Mouse (Mus musculus) bone marrow macrophage, adult 2 months (primary cell): Measurements from ENCODE around the gene Syde1. TPM values are rescaled to one million over a fixed set of nuclear protein-coding genes. Genes with fewer than 3 reads are reported as not detected.

ENCODE experiments used
- H3K27ac ChIP-seq: 2 replicates; pipeline ENCODE4 v1.5.1; 2012; ENCODE audit warnings: low read depth, low read length; ENCODE audit not compliant: insufficient read depth
- H3K4me1 ChIP-seq: 2 replicates; pipeline ENCODE4 v1.6.1; 2012; ENCODE audit warnings: low read length; ENCODE audit not compliant: control insufficient read depth, insufficient read depth
- H3K4me3 ChIP-seq: 2 replicates; pipeline ENCODE4 v1.5.1; 2012; ENCODE audit warnings: mild to moderate bottlenecking, low read length, moderate library complexity; ENCODE audit not compliant: insufficient read depth
- CTCF ChIP-seq: IDR thresholded peaks from 2 replicates; pipeline ENCODE4 v1.5.1; 2012; ENCODE audit warnings: low read depth, mild to moderate bottlenecking, low read length, moderate library complexity
- POLR2A ChIP-seq: IDR thresholded peaks from 2 replicates; pipeline ENCODE4 v1.6.1; 2012; ENCODE audit warnings: mild to moderate bottlenecking, low read depth, low read length, borderline replicate concordance
- polyA plus RNA-seq: library from polyadenylated mRNA; stranded (reverse); fragments of >200 nt; gene quantifications from 2 replicates; pipeline ENCODE4 v1.2.4, GENCODE M21; 2012; ENCODE audit not compliant: missing spikeins, insufficient read depth, insufficient read length

The Syde1 gene
- polyA plus RNA-seq, 1 experiment: 0.28 TPM

DNA sequence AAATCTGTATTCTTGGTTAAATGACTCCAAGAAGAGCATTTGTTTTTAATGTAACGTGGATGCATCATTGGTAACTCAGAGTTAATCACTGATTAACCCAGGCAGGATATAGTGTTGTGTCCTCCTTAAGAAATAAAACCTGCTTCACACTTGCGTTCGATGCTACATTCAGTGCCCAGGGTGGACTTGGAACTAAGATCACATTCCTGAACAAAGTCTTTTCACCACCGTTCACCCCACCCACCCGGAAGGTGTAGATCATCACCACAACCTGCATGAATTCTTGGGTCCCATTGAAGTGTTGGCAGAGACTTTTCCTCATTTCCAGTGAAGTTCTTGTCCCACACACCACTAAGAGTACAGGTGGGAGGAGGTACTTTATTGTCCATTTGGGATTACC, 2.0 kb upstream of the Syde1 start:
- H3K4me3 ChIP-seq: no peak overlapping the region
- no peak overlapping the region for H3K27ac ChIP-seq
- H3K4me1 ChIP-seq: no peaks in the 10 kb centered on the region
- TF ChIP-seq POLR2A (no peak), CTCF (no peak)

DNA sequence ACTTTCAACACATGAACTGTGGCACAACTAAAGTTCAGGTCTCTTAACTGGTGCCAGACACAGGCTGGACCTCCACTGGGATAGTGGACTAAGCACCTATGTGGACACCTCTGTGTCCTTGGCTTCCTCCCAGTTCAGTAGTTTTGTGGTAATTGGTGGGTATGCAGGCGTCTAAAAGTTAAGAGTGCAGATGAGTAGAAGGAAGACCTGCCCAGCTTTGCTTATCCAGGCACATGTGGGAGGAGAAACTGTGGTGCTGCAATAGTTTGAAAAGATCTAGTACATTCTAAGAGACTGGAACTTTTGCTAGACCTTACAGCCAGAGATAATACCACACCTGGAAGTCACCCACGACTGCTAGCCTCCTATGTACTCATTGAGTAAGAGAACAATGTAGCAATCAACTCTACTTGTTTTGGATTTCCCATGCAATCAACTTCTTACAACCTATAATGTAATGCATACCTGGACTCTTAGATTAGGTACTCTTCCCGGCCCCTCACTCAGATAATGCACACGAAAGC, 1.2 kb upstream of the Syde1 start:
- no peak overlapping the region for H3K4me3 ChIP-seq
- TF ChIP-seq CTCF (no peak), POLR2A (no peak)
- H3K27ac ChIP-seq: no peak overlapping the region
- no peaks in the 10 kb centered on the region for H3K4me1 ChIP-seq

DNA sequence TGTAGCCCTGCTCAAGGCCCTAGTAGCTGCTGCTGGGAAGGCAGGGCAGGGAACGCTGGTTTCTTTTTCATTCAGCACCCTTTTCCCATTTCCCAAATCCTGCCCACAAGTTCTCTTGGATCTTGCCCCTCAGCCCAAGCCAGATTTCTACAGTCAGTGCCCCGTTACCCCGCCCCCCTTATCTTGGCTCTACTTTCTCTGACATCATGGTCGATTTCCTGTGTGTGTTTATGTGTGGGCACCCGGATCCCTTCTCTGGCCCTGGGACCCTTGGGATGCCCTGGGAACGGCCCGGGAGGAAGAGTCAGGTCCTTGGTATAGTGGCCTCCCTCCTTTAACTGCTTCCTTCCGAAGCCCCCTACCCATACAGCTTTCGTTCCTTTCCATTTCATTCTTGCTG, 1.0 kb downstream of the Syde1 start:
- H3K27ac ChIP-seq: no peak overlapping the region
- H3K4me3 ChIP-seq: no peak overlapping the region
- TF ChIP-seq POLR2A: no peak
- no peak for TF ChIP-seq CTCF
- no peaks in the 10 kb centered on the region for H3K4me1 ChIP-seq

DNA sequence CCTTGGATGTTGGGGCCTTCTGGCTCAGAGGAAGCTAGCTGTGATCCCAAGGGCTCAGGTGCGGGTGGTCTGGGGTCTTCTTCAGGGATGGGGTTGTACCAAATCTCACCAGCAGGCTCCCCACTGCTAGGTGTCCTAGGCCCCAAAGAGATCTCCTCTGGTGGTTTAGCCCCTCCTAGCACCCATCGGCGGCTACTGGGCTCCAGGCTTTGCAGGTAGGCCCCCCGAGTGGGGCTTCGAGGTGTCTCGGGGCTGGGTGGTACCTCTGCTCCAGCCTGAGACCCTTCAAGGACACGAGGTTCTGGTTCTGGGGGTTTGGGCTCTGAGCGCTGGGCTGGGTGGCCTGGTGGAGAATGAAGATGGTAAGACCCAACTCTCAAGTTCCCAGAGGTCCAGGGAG, 1.9 kb downstream of the Syde1 start:
- no peak overlapping the region for H3K27ac ChIP-seq

DNA sequence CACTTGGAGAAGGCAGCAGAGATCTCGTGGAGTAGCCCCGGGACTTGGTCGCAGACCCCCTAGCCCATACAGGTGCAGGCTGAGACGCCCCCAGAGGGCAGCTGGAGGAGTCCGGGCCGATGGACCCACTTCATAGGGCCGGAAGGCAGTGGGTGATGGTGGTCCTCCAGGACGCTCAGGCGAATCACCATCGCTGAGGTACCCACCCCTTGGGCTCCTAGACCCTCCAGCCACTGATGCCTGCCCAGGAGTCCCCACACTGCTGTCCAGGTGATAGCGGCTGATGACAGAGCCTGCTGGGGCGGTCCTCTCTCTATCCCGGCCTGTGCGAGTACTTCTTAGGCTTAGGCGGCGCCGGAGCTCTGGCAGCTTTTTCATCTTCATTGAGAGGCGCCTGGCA, 2.5 kb downstream of the Syde1 start:
- no peaks in the 10 kb centered on the region for H3K4me1 ChIP-seq
- no peak overlapping the region for H3K4me3 ChIP-seq
- no peak overlapping the region for H3K27ac ChIP-seq
- TF ChIP-seq CTCF (no peak), POLR2A (no peak)

More for the DNA sequence above, 1.9 kb downstream of the Syde1 start:
- no peak for TF ChIP-seq POLR2A
- H3K4me3 ChIP-seq: no peak overlapping the region
- H3K4me1 ChIP-seq: no peaks in the 10 kb centered on the region

DNA sequence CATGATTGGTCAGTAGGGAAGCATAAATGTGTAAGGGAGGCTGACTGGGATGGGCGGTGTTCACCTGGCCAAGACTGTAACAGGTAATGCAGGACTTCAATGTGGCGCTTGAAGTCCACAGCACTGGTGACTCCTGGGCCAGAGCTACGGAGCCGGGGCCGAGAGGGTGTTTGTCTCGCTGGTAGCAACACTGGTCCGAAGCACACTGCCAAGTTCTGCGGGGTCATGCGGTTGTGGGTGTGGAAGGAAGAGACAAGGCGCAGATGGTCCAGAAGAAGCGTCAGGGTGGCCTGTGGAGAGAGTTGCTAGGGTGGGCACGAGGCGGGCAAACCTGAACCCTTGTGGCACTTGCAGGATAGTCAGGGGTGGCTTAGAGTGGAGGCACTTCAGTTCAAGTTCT, 5.7 kb downstream of the Syde1 start:
- Histone ChIP-seq H3K27ac (no peak overlapping the region), H3K4me1 (no peaks in the 10 kb centered on the region), H3K4me3 (no peak overlapping the region)
- no peak for TF ChIP-seq CTCF
- TF ChIP-seq POLR2A: no peak

DNA sequence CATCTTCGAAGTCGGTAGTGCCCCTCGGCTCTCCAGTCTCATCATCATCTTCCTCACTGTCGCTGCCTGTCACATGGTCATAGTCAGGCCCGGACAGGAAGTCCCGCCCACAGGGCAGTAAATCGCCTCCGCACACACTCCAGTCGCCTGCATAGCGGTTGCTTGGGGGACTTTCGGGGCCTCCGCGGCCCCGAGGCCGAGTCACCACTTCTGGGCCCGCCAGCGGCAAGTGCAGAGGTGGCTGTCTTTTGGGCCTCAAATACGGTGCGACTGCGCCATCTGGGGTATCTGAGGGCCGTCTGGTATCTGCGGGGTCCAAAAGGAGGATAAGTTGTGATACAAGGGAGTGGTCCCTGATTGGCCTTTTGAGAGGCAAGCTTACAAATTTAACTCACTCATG, 6.2 kb downstream of the Syde1 start:
- TF ChIP-seq POLR2A (no peak), CTCF (no peak)
- H3K4me1 ChIP-seq: no peaks in the 10 kb centered on the region
- no peak overlapping the region for H3K27ac ChIP-seq
- H3K4me3 ChIP-seq: no peak overlapping the region

DNA sequence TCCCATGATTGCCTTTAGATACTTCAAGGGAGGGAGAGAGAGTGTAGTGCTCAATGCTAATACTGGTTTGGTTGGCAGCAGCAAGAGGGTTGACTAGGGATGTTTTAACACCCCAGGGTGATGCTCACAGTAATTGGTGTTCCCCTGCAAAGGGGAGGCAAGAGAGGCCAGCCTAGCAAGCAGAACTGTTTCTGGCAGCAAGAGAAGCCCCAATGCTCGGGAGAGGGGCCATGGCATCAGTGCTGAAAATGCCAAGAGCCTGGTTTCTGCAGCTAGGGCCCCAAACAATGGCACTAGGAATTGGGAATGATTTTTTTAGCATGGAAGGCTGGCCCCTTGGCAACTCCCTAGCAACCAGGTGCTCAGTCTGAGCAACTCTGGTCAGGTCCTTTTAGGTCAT, 6.8 kb downstream of the Syde1 start:
- H3K4me3 ChIP-seq: no peak overlapping the region
- no peaks in the 10 kb centered on the region for H3K4me1 ChIP-seq
- TF ChIP-seq CTCF (no peak), POLR2A (no peak)
- H3K27ac ChIP-seq: no peak overlapping the region

DNA sequence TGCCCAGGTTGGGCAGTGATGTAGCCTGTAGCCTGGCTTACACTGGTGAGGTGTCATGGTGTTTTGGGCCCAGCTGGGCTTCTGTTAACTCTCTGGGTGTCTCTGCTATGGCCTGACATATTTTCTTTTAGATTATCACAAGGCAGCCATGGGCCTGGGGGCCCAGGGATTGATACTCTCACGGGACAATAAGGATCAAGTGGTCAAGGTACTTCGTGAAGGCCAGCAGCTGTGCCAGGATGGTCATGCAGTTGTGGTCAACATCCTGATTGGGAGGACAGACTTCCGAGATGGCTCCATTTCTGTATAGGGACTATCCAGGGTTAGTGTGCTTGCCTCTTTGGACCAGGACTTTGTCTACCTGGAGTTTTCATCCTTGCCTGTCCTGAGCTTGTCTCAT, 7.8 kb downstream of the Syde1 start:
- Histone ChIP-seq H3K4me1 (no peaks in the 10 kb centered on the region), H3K27ac (no peak overlapping the region)
- TF ChIP-seq POLR2A (no peak), CTCF (no peak)

DNA sequence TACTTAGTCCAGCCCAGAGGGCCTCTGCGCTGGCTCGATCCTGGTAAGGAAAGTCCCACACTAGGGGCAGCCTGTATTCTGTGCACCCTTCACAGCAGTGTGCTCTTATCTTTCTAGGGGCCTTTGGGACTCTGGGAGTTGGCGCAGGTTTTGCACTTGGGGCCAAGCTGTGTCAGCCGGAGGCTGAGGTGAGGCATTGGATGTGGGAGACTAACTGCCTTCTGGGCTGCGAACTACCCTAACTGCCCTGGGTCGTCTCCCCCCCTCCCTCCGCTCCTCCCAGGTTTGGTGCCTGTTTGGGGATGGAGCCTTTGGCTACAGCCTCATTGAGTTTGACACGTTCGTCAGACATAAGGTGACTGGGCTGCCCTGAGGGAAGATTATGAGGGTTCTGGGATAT, 8.4 kb downstream of the Syde1 start:
- no peak overlapping the region for H3K4me3 ChIP-seq
- no peak overlapping the region for H3K27ac ChIP-seq
- H3K4me1 ChIP-seq: no peaks in the 10 kb centered on the region
- TF ChIP-seq CTCF (no peak), POLR2A (no peak)

More for the DNA sequence above, 7.8 kb downstream of the Syde1 start:
- H3K4me3 ChIP-seq: no peak overlapping the region

DNA sequence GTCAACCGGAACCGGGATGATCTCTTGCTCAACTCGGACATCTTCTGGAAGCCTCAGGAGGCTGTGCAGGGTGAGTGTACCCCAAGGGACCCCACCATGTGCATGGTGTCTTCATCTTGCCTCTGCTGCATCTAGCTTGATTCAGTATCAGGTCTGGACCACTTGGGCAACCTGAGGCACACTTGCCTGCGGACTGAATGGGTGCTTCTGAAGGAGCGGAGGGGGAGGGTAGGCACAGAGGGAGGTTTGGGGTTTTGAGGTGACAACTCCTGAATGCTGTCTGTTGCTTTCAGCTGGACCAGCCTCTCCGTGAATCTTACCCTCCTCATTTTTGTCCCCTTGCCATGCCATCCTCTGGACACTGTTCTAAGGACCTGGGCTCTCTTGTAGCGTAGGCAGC, 10.6 kb downstream of the Syde1 start:
- Histone ChIP-seq H3K4me1 (no peaks in the 10 kb centered on the region), H3K4me3 (no peak overlapping the region), H3K27ac (no peak overlapping the region)
- no peak for TF ChIP-seq CTCF
- no peak for TF ChIP-seq POLR2A
